Mouse (Mus musculus): ENCODE results near the gene Zbtb21.
"Not testable (repeated sequence)": the region's sequence is repeated elsewhere in the genome, so short reads cannot be mapped to it uniquely, and the experiment has no call there.

The Zbtb21 gene

GRCm38 (mm10) chr16:97953300-97953699, 9.1 kb downstream of the Zbtb21 start:
- H3K4me3 ChIP-seq (replicated peaks; ENCODE audit: low read length), result no peak overlapping the region
- TF ChIP-seq CTCF (conservative IDR thresholded peaks at IDR 0.05; ENCODE audit: low read length) (no peak), POU5F1 (IDR thresholded peaks at IDR 0.05; ENCODE audit: borderline replicate concordance, low read length) (no peak)
- H3K4me1 ChIP-seq (replicated peaks; ENCODE audit: low read depth, low read length), result peaks cover 33% of the 10 kb centered on the region
- no peaks in the 10 kb centered on the region for H3K27me3 ChIP-seq (ENCODE audit: insufficient read depth, low read length)
- no peaks in the 10 kb centered on the region for H3K9me3 ChIP-seq (ENCODE audit: low read length)
- peaks cover 97% of the 10 kb centered on the region for H3K36me3 ChIP-seq (ENCODE audit: insufficient read depth, low read length)

DNA sequence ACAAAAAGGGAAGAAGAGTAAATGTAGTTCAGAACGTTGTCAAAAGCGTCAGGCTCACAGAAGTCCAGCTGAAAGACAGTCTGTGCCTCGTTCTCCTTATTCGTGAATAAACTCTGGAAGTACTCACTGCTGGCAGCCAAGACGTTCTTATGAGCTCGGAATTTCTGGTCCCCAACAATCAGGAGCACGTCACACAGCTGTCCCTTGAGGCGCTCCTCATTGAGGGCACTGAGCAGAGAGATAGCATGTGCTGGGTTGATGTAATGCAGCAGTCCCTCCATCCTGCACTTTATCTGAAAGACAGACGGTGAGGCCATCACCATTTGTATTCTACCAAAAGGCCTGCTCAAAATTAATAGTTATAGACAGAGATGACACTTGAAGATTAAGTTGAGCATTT, 9.6 kb downstream of the Zbtb21 start:
- H3K4me3 ChIP-seq (replicated peaks; ENCODE audit: low read length), result no peak overlapping the region
- no peaks in the 10 kb centered on the region for H3K27me3 ChIP-seq (ENCODE audit: insufficient read depth, low read length)
- H3K9me3 ChIP-seq (ENCODE audit: low read length), result no peaks in the 10 kb centered on the region
- peaks cover 33% of the 10 kb centered on the region for H3K4me1 ChIP-seq (replicated peaks; ENCODE audit: low read depth, low read length)
- TF ChIP-seq CTCF (conservative IDR thresholded peaks at IDR 0.05; ENCODE audit: low read length), result no peak
- no peak for TF ChIP-seq POU5F1 (IDR thresholded peaks at IDR 0.05; ENCODE audit: borderline replicate concordance, low read length)
- H3K36me3 ChIP-seq (ENCODE audit: insufficient read depth, low read length), result peaks cover 95% of the 10 kb centered on the region

GRCm38 (mm10) chr16:97952371-97952770, 10.1 kb downstream of the Zbtb21 start:
- H3K36me3 ChIP-seq (ENCODE audit: insufficient read depth, low read length), result peaks cover 91% of the 10 kb centered on the region
- no peak overlapping the region for H3K4me3 ChIP-seq (replicated peaks; ENCODE audit: low read length)
- no peaks in the 10 kb centered on the region for H3K9me3 ChIP-seq (ENCODE audit: low read length)
- no peak for TF ChIP-seq CTCF (conservative IDR thresholded peaks at IDR 0.05; ENCODE audit: low read length)
- no peak for TF ChIP-seq POU5F1 (IDR thresholded peaks at IDR 0.05; ENCODE audit: borderline replicate concordance, low read length)
- TF ChIP-seq NANOG (IDR thresholded peaks at IDR 0.05; ENCODE audit: borderline replicate concordance, low read length), result no peak
- H3K4me1 ChIP-seq (replicated peaks; ENCODE audit: low read depth, low read length), result peaks cover 33% of the 10 kb centered on the region
- H3K27me3 ChIP-seq (ENCODE audit: insufficient read depth, low read length), result no peaks in the 10 kb centered on the region

DNA sequence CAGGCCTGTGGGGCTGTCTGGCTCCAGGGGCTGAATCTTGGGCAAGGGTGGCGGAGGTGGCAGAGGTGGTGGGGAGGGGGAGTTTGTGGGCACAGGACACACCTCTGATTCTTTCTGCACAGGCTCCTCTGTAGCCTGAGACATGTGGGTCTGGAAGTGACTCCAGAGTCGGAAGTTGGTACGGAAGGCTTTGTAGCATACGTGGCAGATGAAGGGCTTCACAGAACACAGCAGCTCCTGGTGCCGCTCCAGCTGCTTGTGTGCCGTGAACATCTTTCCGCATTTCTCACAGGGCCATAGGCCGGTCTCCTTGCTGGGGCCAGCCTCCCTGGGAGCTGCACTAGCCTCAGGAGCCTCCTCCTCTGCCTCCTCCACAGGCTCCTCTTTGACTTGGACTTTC, 12.4 kb downstream of the Zbtb21 start:
- H3K36me3 ChIP-seq (ENCODE audit: insufficient read depth, low read length), result peaks cover 71% of the 10 kb centered on the region
- peak overlapping the region; percentile 46 for H3K4me3 ChIP-seq (replicated peaks; ENCODE audit: low read length)
- no peaks in the 10 kb centered on the region for H3K9me3 ChIP-seq (ENCODE audit: low read length)
- H3K27me3 ChIP-seq (ENCODE audit: insufficient read depth, low read length), result no peaks in the 10 kb centered on the region
- peaks cover 33% of the 10 kb centered on the region for H3K4me1 ChIP-seq (replicated peaks; ENCODE audit: low read depth, low read length)
- TF ChIP-seq CTCF (conservative IDR thresholded peaks at IDR 0.05; ENCODE audit: low read length) (no peak), NANOG (IDR thresholded peaks at IDR 0.05; ENCODE audit: borderline replicate concordance, low read length) (no peak), POU5F1 (IDR thresholded peaks at IDR 0.05; ENCODE audit: borderline replicate concordance, low read length) (no peak)

GRCm38 (mm10) chr16:97948836-97949235, 13.6 kb downstream of the Zbtb21 start:
- Histone ChIP-seq H3K4me1 (replicated peaks; ENCODE audit: low read depth, low read length) (peaks cover 33% of the 10 kb centered on the region), H3K4me3 (replicated peaks; ENCODE audit: low read length) (no peak overlapping the region), H3K27me3 (ENCODE audit: insufficient read depth, low read length) (no peaks in the 10 kb centered on the region), H3K9me3 (ENCODE audit: low read length) (no peaks in the 10 kb centered on the region), H3K36me3 (ENCODE audit: insufficient read depth, low read length) (peaks cover 59% of the 10 kb centered on the region)
- no peak for TF ChIP-seq CTCF (conservative IDR thresholded peaks at IDR 0.05; ENCODE audit: low read length)
- no peak for TF ChIP-seq NANOG (IDR thresholded peaks at IDR 0.05; ENCODE audit: borderline replicate concordance, low read length)
- TF ChIP-seq POU5F1 (IDR thresholded peaks at IDR 0.05; ENCODE audit: borderline replicate concordance, low read length), result no peak

- Histone ChIP-seq H3K36me3 (ENCODE audit: insufficient read depth, low read length) (peaks cover 41% of the 10 kb centered on the region), H3K4me1 (replicated peaks; ENCODE audit: low read depth, low read length) (peaks cover 26% of the 10 kb centered on the region)
- not testable (repeated sequence) for H3K27me3 ChIP-seq (ENCODE audit: insufficient read depth, low read length); H3K9me3 ChIP-seq (ENCODE audit: low read length); H3K4me3 ChIP-seq (replicated peaks; ENCODE audit: low read length)
Observed at GRCm38 (mm10) chr16:97946993-97947392, 15.4 kb downstream of the Zbtb21 start.

GRCm38 (mm10) chr16:97941844-97942243, 20.6 kb downstream of the Zbtb21 start:
- no peak for TF ChIP-seq POU5F1 (IDR thresholded peaks at IDR 0.05; ENCODE audit: borderline replicate concordance, low read length)
- TF ChIP-seq NANOG (IDR thresholded peaks at IDR 0.05; ENCODE audit: borderline replicate concordance, low read length), result no peak
- no peak for TF ChIP-seq CTCF (conservative IDR thresholded peaks at IDR 0.05; ENCODE audit: low read length)
- 0 out of 2 replicates have a peak, but pooled peaks cover 4% of the 10 kb centered on the region for H3K27me3 ChIP-seq (ENCODE audit: insufficient read depth, low read length)
- H3K9me3 ChIP-seq (ENCODE audit: low read length), result no peaks in the 10 kb centered on the region

DNA sequence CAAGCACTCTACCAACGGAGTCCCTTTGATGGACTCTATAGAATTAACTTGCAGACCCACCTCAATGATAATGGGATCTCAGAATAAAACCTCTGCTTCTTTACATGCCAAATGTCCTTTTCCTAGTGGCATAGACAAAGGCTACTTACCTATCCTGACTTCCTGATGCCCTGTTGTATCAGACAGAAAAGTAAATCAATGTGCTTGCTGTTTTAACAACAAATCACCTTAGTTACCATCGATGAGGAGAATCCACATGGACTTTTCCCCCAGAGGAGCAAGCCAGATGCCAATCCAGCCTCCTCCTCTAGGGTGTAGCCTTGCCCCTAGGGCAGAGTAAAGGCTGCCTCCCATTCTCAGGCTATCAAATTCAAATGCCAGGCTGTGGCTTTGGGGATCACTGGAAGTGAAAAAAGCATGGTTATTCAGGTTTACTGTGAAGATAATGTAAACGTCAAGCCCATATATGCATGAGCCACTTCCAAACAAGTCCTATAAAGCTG, 21.9 kb downstream of the Zbtb21 start:
- Histone ChIP-seq H3K9me3 (ENCODE audit: low read length) (no peaks in the 10 kb centered on the region), H3K4me1 (replicated peaks; ENCODE audit: low read depth, low read length) (0 out of 2 replicates have a peak, but pooled peaks cover 5% of the 10 kb centered on the region), H3K4me3 (replicated peaks; ENCODE audit: low read length) (no peak overlapping the region), H3K27me3 (ENCODE audit: insufficient read depth, low read length) (0 out of 2 replicates have a peak, but pooled peaks cover 4% of the 10 kb centered on the region), H3K36me3 (ENCODE audit: insufficient read depth, low read length) (0 out of 2 replicates have a peak, but pooled peaks cover 3% of the 10 kb centered on the region)
- TF ChIP-seq POU5F1 (IDR thresholded peaks at IDR 0.05; ENCODE audit: borderline replicate concordance, low read length) (no peak), NANOG (IDR thresholded peaks at IDR 0.05; ENCODE audit: borderline replicate concordance, low read length) (no peak), CTCF (conservative IDR thresholded peaks at IDR 0.05; ENCODE audit: low read length) (no peak)

More at GRCm38 (mm10) chr16:97941844-97942243, 20.6 kb downstream of the Zbtb21 start:
- Histone ChIP-seq H3K36me3 (ENCODE audit: insufficient read depth, low read length) (0 out of 2 replicates have a peak, but pooled peaks cover 4% of the 10 kb centered on the region), H3K4me3 (replicated peaks; ENCODE audit: low read length) (no peak overlapping the region), H3K4me1 (replicated peaks; ENCODE audit: low read depth, low read length) (no peaks in the 10 kb centered on the region)

DNA sequence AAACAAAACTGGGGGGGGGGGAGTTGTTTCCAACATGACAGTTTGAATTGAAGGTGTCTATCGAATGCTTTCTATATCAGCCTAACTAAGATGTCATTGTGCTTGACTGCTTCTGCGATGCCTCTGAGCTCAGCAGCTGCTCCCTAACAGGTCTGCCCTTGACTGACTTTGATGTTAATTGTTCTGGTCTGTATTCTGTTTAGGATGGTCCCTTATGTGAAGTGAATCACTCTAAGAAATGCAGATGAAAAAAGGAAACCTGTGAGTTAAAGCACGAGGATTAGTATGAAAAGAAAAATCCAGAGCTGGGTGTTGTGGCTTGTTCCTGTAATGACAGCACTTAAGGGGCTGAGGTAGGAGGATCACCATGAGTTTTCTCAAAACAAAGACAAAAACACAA, 26.6 kb downstream of the Zbtb21 start:
- no peaks in the 10 kb centered on the region for H3K36me3 ChIP-seq (ENCODE audit: insufficient read depth, low read length)
- H3K27me3 ChIP-seq (ENCODE audit: insufficient read depth, low read length), result peaks cover 22% of the 10 kb centered on the region
- TF ChIP-seq CTCF (conservative IDR thresholded peaks at IDR 0.05; ENCODE audit: low read length) (no peak), NANOG (IDR thresholded peaks at IDR 0.05; ENCODE audit: borderline replicate concordance, low read length) (peak; percentile 60; the same call in 1 of the 2 replicates)
- no peaks in the 10 kb centered on the region for H3K9me3 ChIP-seq (ENCODE audit: low read length)
- 0 out of 2 replicates have a peak, but pooled peaks cover 5% of the 10 kb centered on the region for H3K4me1 ChIP-seq (replicated peaks; ENCODE audit: low read depth, low read length)
- no peak overlapping the region for H3K4me3 ChIP-seq (replicated peaks; ENCODE audit: low read length)
